Mouse (Mus musculus) lung, embryonic 16.5 days (tissue): ENCODE data around the gene Agrp. TPM values are rescaled to one million over a fixed set of nuclear protein-coding genes. Genes with fewer than 3 reads are reported as not detected.

Experiments used
- ATAC-seq: fragments of 200-750 bp; cut with Nextera tagmentation; 2 replicates; pipeline ENCODE4 v1.8.0; 2017; ENCODE audit warnings: low read depth, mild to moderate bottlenecking, moderate library complexity
- H3K27ac ChIP-seq: fragments of 300-500 bp; sonication (generic); 2 replicates; pipeline ENCODE4 v1.5.1; 2014; ENCODE audit warnings: mild to moderate bottlenecking, control low read depth, low read length
- H3K27me3 ChIP-seq: fragments of 300-500 bp; sonication (generic); 2 replicates; pipeline ENCODE4 v1.6.1; 2014; ENCODE audit warnings: low read depth, low read length, mixed read lengths; ENCODE audit not compliant: control insufficient read depth, insufficient read depth
- H3K36me3 ChIP-seq: fragments of 300-500 bp; sonication (generic); 2 replicates; pipeline ENCODE4 v1.6.1; 2014; ENCODE audit warnings: low read length; ENCODE audit not compliant: control insufficient read depth, insufficient read depth
- H3K4me1 ChIP-seq: fragments of 300-500 bp; sonication (generic); replicated peaks from 2 replicates; pipeline ENCODE4 v1.6.1; 2014; ENCODE audit warnings: low read length, mixed read lengths; ENCODE audit not compliant: control insufficient read depth, insufficient read depth
- H3K4me2 ChIP-seq: fragments of 300-500 bp; sonication (generic); 2 replicates; pipeline ENCODE4 v1.6.1; 2014; ENCODE audit warnings: low read depth, low read length, control low read depth
- H3K4me3 ChIP-seq: fragments of 300-500 bp; sonication (generic); 2 replicates; pipeline ENCODE4 v1.5.1; 2014; ENCODE audit warnings: mild to moderate bottlenecking, low read length, control low read depth
- H3K9ac ChIP-seq: fragments of 300-500 bp; sonication (generic); 2 replicates; pipeline ENCODE4 v1.6.1; 2014; ENCODE audit warnings: low read length, control low read depth
- H3K9me3 ChIP-seq: fragments of 300-500 bp; sonication (generic); 2 replicates; pipeline ENCODE4 v1.6.1; 2016; ENCODE audit warnings: low read length; ENCODE audit not compliant: control insufficient read depth
- WGBS: fragments of 180-500 bp; shearing (Covaris S2); extraction: QIAGEN DNeasy Blood & Tissue Kit; methylation state at CpG from one replicate; pipeline ENCODE4 v1.1.7; 2014; 5-methylcytosine and 5-hydroxymethylcytosine counted together
- polyA plus RNA-seq: library from polyadenylated mRNA; unstranded; fragments of >200 nt; fragmentation: Nextera tagmentation; extraction: Ambion mirVana; gene quantifications from 2 replicates; pipeline ENCODE4 v1.2.1, GENCODE M21; 2015

Agrp gene
- polyA plus RNA-seq, 1 experiment from 2014 or later, result 0.60 TPM

DNA sequence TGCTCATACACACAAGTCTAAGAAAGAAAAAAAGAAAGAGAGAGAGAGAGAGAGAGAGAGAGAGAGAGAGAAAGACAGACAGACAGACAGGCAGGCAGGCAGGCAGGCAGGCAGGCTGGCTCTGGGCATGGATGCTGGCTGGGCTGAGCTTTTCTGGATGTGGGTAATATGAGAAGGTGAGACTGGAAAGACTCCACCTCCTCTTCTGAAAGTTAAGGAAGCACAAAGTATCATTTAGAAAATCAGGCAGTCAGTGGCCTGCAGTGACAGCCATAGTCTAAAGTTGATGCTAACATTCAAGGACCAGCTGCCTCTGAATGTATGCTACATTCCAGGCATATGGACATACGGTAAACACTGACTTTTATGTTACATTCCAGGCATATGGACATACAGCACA lies 12.4 kb downstream of the Agrp start:
- no peak overlapping the region for H3K4me3 ChIP-seq
- WGBS, result 38% methylated on average over 1 of the region's 1 CpGs
- peaks cover 23% of the 10 kb centered on the region for H3K4me1 ChIP-seq
- H3K4me2 ChIP-seq, result no peak overlapping the region
- H3K9me3 ChIP-seq, result no peaks in the 10 kb centered on the region
- peak overlapping the region; percentile 45; the same call in 1 of the 2 replicates for H3K27ac ChIP-seq
- H3K36me3 ChIP-seq, result peaks cover 7% of the 10 kb centered on the region
- no peaks in the 10 kb centered on the region for H3K27me3 ChIP-seq
- ATAC-seq, result no peak
- no peak overlapping the region for H3K9ac ChIP-seq

DNA sequence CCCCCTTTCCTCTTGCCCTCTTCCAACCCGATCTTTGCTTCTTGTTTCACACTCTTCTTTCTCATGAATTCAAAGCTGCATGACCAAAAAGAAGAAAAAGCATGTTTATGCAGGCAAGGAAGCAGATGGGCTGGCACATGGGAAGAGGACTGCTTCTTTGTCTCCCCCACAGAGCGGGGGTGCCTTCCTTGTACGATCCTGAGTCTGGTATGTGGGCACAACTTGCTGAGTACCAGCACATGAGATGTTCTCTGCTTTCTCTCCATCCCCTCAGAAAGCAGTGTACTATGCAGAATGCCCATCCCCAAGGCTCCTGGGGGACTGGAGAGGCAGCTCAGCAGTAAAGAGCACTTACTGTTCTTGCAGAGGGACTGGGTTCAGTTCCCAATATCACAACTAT lies 12.8 kb downstream of the Agrp start:
- H3K27ac ChIP-seq, result peak overlapping the region; percentile 45; the same call in 1 of the 2 replicates

DNA sequence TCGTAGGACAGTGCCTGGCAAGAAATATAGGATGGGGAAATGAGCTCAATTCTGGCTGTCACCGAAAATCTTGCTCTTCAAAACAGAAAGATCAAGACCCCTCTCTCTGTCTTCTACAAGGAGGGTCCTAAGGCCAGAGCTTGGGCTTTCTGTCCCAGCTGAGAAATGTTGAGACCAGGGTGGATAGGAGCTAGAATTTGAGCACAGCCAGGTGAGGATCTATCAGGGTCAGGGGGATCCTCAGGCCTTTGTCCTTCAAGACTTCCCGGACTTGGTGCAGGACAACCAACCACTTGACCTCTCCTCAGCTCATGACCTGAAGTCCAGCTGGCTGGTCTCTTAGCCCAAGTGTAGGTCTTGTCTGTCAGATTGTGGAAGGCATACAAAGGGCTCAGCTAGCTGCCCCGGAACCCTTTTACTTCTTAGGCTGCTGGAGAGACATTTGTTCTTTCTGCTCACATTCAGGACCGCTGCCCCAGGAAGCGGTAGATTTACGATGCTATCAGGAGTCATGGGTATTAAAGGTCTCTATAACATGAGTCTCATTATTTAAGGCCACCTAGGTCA lies 13.4 kb downstream of the Agrp start:
- H3K4me2 ChIP-seq, result no peak overlapping the region
- H3K36me3 ChIP-seq, result peaks cover 13% of the 10 kb centered on the region
- no peak overlapping the region for H3K9ac ChIP-seq
- H3K9me3 ChIP-seq, result no peaks in the 10 kb centered on the region
- no peaks in the 10 kb centered on the region for H3K27me3 ChIP-seq
- no peak for ATAC-seq
- no peak overlapping the region for H3K4me3 ChIP-seq
- 51% methylated on average over 7 of the region's 7 CpGs for WGBS
- H3K4me1 ChIP-seq, result peaks cover 23% of the 10 kb centered on the region
- H3K27ac ChIP-seq, result no peak overlapping the region

More for the DNA sequence above, 12.8 kb downstream of the Agrp start:
- 47% methylated on average over 3 of the region's 3 CpGs for WGBS
- H3K36me3 ChIP-seq, result peaks cover 10% of the 10 kb centered on the region
- peaks cover 23% of the 10 kb centered on the region for H3K4me1 ChIP-seq
- no peaks in the 10 kb centered on the region for H3K27me3 ChIP-seq
- no peak overlapping the region for H3K4me2 ChIP-seq
- no peak for ATAC-seq
- H3K4me3 ChIP-seq, result no peak overlapping the region
- no peaks in the 10 kb centered on the region for H3K9me3 ChIP-seq
- no peak overlapping the region for H3K9ac ChIP-seq

DNA sequence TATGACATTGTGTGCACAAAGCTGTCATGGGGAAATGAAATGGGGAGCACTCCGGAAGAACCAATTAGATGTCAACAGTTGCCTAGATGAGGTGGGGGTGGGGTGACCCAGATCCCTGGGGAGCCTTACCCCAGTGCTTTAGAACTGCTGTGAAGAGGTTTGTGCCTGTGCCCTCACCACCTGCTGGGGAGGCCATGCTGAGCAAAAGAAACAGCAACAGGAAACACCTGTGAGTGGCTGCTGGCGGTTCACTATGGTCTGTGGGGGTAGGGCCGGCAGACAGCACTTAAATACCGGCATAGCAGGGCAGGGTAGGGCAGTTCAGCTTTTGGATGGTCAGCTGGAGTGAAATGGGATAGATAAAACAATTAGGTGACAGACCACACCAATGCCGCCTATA lies 14.1 kb downstream of the Agrp start:
- no peak overlapping the region for H3K4me2 ChIP-seq
- H3K27me3 ChIP-seq, result no peaks in the 10 kb centered on the region
- H3K36me3 ChIP-seq, result peaks cover 19% of the 10 kb centered on the region
- 32% methylated on average over 5 of the region's 5 CpGs for WGBS
- H3K9ac ChIP-seq, result no peak overlapping the region
- peak; percentile 32 for ATAC-seq
- no peak overlapping the region for H3K4me3 ChIP-seq
- peaks cover 23% of the 10 kb centered on the region for H3K4me1 ChIP-seq
- H3K9me3 ChIP-seq, result no peaks in the 10 kb centered on the region
- peak overlapping the region; percentile 34 for H3K27ac ChIP-seq

DNA sequence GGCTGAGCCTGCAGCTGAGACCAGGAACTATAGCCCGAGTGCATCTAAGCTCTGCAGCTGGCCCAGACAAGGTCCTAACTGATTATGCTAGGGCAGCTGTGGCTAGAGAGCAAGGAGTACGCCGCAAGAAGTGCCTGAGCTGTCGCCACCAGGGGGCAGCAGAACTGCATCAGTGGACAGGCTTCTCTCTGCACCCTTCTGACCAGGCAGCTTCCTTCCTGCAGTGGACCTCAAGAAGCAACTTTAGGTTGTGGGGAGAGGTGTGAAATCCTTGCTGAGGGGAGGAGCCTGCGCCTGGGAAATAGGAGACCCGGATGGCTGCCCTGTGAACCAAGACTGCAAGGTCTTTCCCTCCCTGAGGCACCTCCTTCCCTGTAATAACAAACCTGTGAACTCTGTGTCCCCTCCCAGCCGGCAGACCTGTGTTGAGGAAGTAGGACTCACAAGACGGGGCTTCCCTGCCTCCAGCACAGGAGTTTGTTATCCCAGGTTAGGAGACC lies 14.7 kb downstream of the Agrp start:
- no peak overlapping the region for H3K4me3 ChIP-seq
- H3K36me3 ChIP-seq, result peaks cover 25% of the 10 kb centered on the region
- H3K4me2 ChIP-seq, result no peak overlapping the region
- H3K9ac ChIP-seq, result no peak overlapping the region
- H3K4me1 ChIP-seq, result peaks cover 23% of the 10 kb centered on the region
- WGBS, result 6% methylated on average over 8 of the region's 8 CpGs
- peak overlapping the region; percentile 40 for H3K27ac ChIP-seq
- H3K27me3 ChIP-seq, result no peaks in the 10 kb centered on the region
- peak; percentile 91 for ATAC-seq
- H3K9me3 ChIP-seq, result no peaks in the 10 kb centered on the region

DNA sequence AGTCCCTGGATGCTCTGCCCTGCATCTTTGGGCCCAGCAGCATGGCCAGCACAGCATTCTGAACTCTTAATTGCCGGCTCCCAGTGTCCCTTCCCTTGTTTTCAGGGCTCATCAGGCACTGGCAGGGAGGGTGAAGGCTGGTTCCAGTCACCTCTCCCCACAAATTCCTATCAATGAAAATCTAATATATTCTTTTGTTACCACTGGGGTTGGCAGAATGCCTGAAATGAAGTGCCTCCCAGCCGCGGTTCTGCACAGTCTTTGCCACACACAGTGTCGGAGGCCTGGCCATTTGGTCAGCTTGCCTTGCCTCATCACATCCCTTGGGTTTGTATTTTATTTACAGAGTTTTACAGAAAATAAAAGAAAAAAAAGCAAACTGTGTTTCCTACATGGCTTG lies 15.4 kb downstream of the Agrp start:
- no peak overlapping the region for H3K4me2 ChIP-seq
- peaks cover 23% of the 10 kb centered on the region for H3K4me1 ChIP-seq
- no peaks in the 10 kb centered on the region for H3K27me3 ChIP-seq
- 61% methylated on average over 4 of the region's 4 CpGs for WGBS
- H3K9ac ChIP-seq, result no peak overlapping the region
- H3K27ac ChIP-seq, result peak overlapping the region; percentile 40; the same call in 1 of the 2 replicates
- H3K4me3 ChIP-seq, result no peak overlapping the region
- ATAC-seq, result no peak; the same call in 1 of the 2 replicates
- H3K36me3 ChIP-seq, result peaks cover 30% of the 10 kb centered on the region
- no peaks in the 10 kb centered on the region for H3K9me3 ChIP-seq

DNA sequence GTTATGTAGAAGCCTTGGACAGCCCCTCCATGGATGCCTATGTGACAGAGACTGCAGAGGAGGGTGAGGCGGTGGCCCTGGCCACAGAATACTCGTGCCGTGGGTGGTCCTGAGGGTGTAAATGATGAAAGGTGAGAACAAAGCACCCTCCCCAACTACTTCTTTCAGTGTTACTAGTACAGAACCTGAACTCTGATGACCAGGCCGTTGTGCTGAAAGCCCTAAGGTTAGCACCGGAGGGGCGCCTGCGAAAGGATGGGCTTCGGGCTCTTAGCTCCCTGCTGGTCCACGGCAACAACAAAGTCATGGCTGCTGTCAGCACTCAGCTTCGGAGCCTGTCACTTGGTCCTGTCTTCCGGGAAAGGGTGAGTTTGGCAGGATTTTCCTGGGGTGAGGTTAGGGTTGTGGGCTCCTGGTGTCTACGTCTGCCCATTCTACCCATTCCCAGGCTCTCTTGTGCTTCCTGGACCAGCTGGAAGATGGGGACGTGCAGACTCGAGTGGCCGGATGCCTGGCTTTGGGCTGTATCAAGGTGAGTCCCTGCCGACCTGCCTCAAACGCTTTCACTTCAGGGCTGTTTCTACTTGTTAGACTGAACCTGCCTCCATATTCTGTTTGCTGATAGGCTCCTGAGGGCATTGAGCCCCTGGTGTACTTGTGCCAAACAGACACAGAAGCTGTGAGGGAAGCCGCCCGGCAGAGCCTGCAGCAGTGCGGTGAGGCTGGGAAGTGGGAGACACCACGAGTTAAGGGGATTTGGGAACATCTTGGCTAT lies 16.1 kb downstream of the Agrp start:
- Histone ChIP-seq H3K27ac (no peak overlapping the region), H3K27me3 (no peaks in the 10 kb centered on the region), H3K4me2 (no peak overlapping the region), H3K4me3 (no peak overlapping the region), H3K4me1 (peaks cover 23% of the 10 kb centered on the region), H3K9ac (no peak overlapping the region), H3K36me3 (peaks cover 37% of the 10 kb centered on the region), H3K9me3 (no peaks in the 10 kb centered on the region)
- no peak for ATAC-seq
- WGBS, result 87% methylated on average over 21 of the region's 21 CpGs

DNA sequence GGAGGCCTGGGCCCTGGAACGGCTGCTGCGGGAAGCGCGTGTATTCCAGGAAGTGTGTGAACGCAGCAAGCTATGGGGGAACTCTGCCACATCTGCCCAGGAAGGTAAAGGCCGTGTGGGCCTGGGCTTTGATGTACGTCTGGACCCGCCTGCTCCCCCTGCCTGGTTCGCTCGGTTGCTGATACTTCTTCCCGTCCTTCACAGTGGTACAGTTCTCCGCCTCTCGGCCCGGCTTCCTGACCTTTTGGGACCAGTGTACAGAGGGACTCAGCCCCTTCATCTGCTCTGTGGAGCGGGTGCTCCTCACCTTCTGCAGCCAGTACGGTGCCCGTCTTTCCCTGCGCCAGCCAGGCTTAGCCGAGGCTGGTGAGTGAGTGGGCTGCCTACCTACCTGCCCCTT lies 17.0 kb downstream of the Agrp start:
- Histone ChIP-seq H3K9me3 (no peaks in the 10 kb centered on the region), H3K4me2 (no peak overlapping the region), H3K27ac (no peak overlapping the region), H3K27me3 (no peaks in the 10 kb centered on the region), H3K4me1 (peaks cover 23% of the 10 kb centered on the region), H3K9ac (no peak overlapping the region), H3K4me3 (no peak overlapping the region), H3K36me3 (peaks cover 42% of the 10 kb centered on the region)
- ATAC-seq, result no peak
- 81% methylated on average over 19 of the region's 19 CpGs for WGBS

DNA sequence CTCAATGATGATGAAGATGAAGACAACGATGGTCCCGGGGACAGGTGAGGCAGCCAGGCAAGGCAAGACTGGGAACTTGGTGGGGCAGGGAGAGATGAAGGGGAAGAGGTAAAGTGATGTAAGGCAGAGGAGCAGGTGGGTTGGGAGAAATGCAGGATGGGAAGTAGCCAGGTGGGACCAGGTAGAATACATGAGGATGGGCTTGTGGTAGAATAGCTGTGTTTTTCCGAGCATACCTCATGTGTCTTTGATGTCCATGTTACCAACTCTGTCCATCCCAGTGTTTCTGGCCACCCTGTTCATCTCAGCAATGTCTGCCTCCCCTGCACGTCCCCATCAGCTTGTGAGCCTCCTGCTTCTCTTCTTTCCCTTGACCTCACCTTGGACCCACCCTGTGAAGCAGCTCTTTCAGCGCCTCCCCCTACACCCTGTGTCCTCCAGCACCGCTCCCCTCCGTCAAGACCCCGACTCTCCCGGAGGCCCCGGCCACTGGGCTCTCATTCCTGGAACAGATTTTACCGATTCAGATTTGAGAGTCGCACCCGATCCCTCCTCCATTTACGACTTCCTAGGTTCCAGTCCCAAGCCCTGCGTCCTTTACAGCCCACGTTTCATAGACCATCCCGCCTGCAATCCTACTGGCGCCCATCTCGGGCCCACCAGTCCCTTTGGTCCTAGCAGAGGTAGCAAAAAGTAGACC lies 18.2 kb downstream of the Agrp start:
- H3K9ac ChIP-seq, result no peak overlapping the region
- WGBS, result 92% methylated on average over 19 of the region's 19 CpGs
- H3K36me3 ChIP-seq, result peaks cover 42% of the 10 kb centered on the region
- H3K4me3 ChIP-seq, result no peak overlapping the region
- no peak overlapping the region for H3K4me2 ChIP-seq
- H3K4me1 ChIP-seq, result peaks cover 20% of the 10 kb centered on the region
- no peaks in the 10 kb centered on the region for H3K9me3 ChIP-seq
- ATAC-seq, result no peak
- no peak overlapping the region for H3K27ac ChIP-seq
- H3K27me3 ChIP-seq, result no peaks in the 10 kb centered on the region
